In the genomic region with DNA sequence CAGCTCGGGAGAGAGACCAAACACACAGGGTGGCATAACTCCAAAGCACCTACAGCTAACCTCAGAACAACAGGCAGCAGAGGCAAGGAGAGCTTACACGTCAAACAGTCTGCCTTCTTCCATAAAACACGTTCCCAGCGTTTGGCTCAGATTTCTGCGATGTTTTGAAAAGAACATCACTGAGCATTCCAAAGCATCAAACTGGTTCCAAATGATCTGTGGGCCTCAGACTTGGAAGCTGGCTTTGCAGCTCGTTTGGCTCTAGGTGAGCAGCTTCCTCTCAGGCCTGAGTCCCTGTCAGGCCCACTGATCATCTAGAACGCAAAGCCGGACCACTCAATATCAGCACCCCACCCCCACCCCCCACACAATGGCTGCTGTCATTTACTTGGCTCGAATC, we compare ENCODE assay signal across 10 mouse cellular contexts.
DNase-seq lines count a peak whose midpoint lies in the region; ATAC-seq lines count a peak whose summit lies in the region.
"Had no signal": no experiment of that assay in that cellular context is flagged by ENCODE, and none has a peak within 500 bp of the region (broad histone marks: within the 10 kb centered on the region; RNA-seq: fewer than 3 reads in every experiment).

No protein-coding gene starts in this region.

- H3K27me3 ChIP-seq in heart, embryonic 13.5 days (replicated peaks): peaks cover 64% of the 10 kb centered on the region
- no peaks in the 10 kb centered on the region for H3K27me3 ChIP-seq in embryonic facial prominence, embryonic 11.5 days (ENCODE audit: control insufficient read depth, insufficient read depth, low read length)
- no peaks in the 10 kb centered on the region for H3K27me3 ChIP-seq in midbrain, embryonic 13.5 days

- H3K4me1 ChIP-seq in heart, embryonic 13.5 days: peaks cover 16% of the 10 kb centered on the region
- H3K4me1 ChIP-seq in embryonic facial prominence, embryonic 11.5 days (ENCODE audit: control insufficient read depth, insufficient read depth, low read length): peaks cover 4% of the 10 kb centered on the region; the same call in 1 of the 2 replicates
- no peaks in the 10 kb centered on the region for H3K4me1 ChIP-seq in midbrain, embryonic 13.5 days (replicated peaks)

- H3K4me2 ChIP-seq in heart, embryonic 13.5 days: no peak overlapping the region
- no peak overlapping the region for H3K4me2 ChIP-seq in embryonic facial prominence, embryonic 11.5 days (ENCODE audit: low read depth, low read length)
- H3K4me2 ChIP-seq in midbrain, embryonic 13.5 days (replicated peaks): no peak overlapping the region

- H3K27ac ChIP-seq in heart, embryonic 13.5 days (replicated peaks): peak overlapping the region; percentile 56; the same call in 1 of the 2 replicates
- peak overlapping the region; percentile 85 for H3K27ac ChIP-seq in embryonic facial prominence, embryonic 11.5 days (replicated peaks; ENCODE audit: low read depth, low read length)
- H3K27ac ChIP-seq in midbrain, embryonic 13.5 days: no peak overlapping the region
- H3K27ac ChIP-seq: macrophage had no signal

- ATAC-seq in heart, embryonic 13.5 days (ENCODE audit: extremely low read depth, insufficient number of reproducible peaks, low FRiP score, low TSS enrichment): no peak
- ATAC-seq in embryonic facial prominence, embryonic 11.5 days (replicated peaks; ENCODE audit: insufficient number of reproducible peaks, low FRiP score, low TSS enrichment, low read depth): peak; percentile 5; the same call in 1 of the 2 replicates
- ATAC-seq in midbrain, embryonic 13.5 days: no peak
- ATAC-seq in megakaryocyte, adult 5-6 weeks (ENCODE audit: poor library complexity, severe bottlenecking): no peak

- H3K9ac ChIP-seq in heart, embryonic 13.5 days: no peak overlapping the region
- no peak overlapping the region for H3K9ac ChIP-seq in embryonic facial prominence, embryonic 11.5 days (replicated peaks; ENCODE audit: low read length)
- H3K9ac ChIP-seq in midbrain, embryonic 13.5 days (replicated peaks): no peak overlapping the region

- no peak for DNase-seq in heart, postnatal 25 days (ENCODE audit: low spot score)
- DNase-seq in embryonic facial prominence, embryonic 11.5 days (ENCODE audit: low spot score): peak; percentile 60
- peak; percentile 24 for DNase-seq in forelimb bud, embryonic 11.5 days (ENCODE audit: low read depth, low spot score)
- peak; percentile 48 for DNase-seq in lung, postnatal 10 days
- DNase-seq: cerebellum, postnatal 36 days had no signal

- H3K9me3 ChIP-seq in heart, embryonic 13.5 days: peaks cover 5% of the 10 kb centered on the region; the same call in 1 of the 2 replicates
- H3K9me3 ChIP-seq in embryonic facial prominence, embryonic 11.5 days (replicated peaks; ENCODE audit: control insufficient read depth, low read length): no peaks in the 10 kb centered on the region
- no peaks in the 10 kb centered on the region; the same call in 1 of the 2 replicates for H3K9me3 ChIP-seq in midbrain, embryonic 13.5 days

- 72% methylated on average over 9 of the region's 9 CpGs for WGBS in heart, embryonic 13.5 days
- 39% methylated on average over 9 of the region's 9 CpGs for WGBS in embryonic facial prominence, embryonic 11.5 days
- 88% methylated on average over 9 of the region's 9 CpGs for WGBS in midbrain, embryonic 13.5 days

- no peak overlapping the region for H3K4me3 ChIP-seq in heart, embryonic 13.5 days
- no peak overlapping the region for H3K4me3 ChIP-seq in embryonic facial prominence, embryonic 11.5 days (ENCODE audit: low read depth, low read length)
- no peak overlapping the region for H3K4me3 ChIP-seq in midbrain, embryonic 13.5 days (replicated peaks)
- H3K4me3 ChIP-seq: myocyte had no signal

- peaks cover 45% of the 10 kb centered on the region for H3K36me3 ChIP-seq in heart, embryonic 13.5 days
- peaks cover 9% of the 10 kb centered on the region for H3K36me3 ChIP-seq in embryonic facial prominence, embryonic 11.5 days (replicated peaks; ENCODE audit: control insufficient read depth, insufficient read depth, low read depth, low read length)
- no peaks in the 10 kb centered on the region for H3K36me3 ChIP-seq in midbrain, embryonic 13.5 days

- intact Hi-C loops in heart, postnatal 25 days (cut with DNase I): no loop called here
